Mouse (Mus musculus): ENCODE measurements at regions not wholly inside any gene's neighbourhood (a gene's known extent, or its start where the extent isn't known, plus 50 kb on each side); places are given as distances from the start of the nearest gene placed in this dataset.
A peak's percentile ranks its signal among the peaks of the same experiment; 100 is the strongest.

DNA sequence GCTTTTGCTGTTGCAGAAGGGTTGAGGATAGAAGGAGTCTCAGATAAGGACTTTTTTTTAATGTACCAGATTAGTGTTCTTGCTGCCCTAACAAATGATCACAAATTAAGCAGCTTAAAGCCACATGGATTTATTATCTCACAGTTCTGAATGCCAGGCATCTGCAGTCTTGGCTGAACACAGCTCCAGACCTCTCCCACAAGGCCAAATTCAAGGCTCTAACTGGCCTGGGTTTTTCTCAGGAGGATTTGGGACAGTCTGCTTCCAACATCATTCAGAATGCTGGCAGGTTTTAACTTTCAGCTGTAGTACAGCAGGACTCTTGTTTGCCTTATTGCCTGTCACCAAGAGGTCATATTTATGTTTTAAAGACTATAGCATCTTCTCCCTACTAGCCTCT lies 329.7 kb upstream of the Chrm2 start:
- no peak for DNase-seq

DNA sequence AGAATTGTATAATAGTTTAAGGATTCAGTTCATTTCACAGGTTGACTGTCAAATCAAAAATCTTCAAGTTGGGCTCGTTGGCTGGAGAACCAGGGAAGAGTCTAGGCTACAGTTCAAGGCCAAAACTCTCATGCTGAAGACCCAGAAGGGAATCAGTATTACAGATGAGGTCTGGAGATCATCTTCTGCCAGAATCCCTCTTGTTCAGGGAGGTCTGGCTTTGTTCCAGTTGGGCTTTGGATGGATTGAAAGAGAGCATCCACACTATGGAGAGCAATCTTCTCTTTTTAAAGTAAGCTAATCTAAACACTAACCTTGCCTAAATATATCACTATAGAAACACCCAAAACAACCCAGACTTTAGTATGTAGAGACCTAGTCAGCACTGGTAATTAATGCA lies 327.5 kb upstream of the Chrm2 start:
- DNase-seq = no peak

DNA sequence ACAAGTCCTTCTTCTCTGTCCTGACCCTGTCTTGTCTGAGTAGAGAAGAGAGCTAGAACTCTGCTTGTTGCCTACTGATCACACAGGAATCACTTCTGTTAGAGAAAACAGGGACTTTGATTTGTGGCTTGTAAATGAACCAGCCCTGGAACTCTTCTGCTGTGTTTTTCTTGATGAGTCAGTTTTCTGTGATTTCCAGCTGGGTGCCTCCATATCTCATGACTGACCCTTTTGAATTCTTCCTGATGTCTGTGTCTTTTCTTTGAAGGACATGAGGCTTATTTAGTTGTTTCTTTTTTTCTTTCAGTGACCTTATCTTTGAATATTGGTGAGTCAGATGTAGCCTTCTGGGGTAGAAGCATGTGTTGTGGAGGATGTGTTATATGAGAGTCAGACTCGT lies 323.0 kb upstream of the Chrm2 start:
- no peak for DNase-seq

DNA sequence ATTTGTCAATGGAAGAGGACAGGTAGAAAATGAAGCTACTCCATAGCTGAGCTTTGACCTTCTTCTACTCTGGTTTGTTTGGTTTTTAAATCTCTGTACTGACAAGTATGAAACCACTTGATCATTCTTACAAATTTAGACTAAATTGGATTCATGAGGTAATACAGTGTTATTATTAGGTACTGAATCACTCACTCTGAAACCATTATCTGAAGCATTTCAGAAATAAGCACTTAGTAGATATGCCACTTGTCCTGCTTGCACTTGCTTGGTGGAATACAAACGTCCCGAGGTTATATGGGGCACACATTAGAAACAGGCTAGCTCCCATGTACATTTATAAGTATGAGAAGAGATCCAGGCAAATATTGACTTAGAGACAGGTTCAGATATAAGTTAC lies 319.2 kb upstream of the Chrm2 start:
- no peak for DNase-seq

DNA sequence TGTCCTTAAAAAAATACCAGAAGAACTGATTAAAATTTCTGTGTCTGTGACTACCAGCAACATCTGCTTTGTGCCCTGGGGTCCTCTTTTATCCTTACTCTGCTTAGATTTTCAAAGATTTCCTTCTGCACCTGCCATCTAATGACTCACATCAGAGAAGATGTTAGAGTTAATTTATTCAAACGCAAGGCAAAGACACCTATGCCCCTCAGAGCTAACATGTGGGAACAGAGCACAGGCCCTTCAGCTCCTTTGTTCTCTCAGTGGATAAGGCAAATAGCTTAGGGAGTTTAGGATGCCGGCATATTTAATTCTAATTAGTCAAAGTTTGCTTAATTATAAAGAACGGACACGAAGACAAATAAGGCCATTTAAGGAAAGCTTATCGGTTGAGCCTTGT lies 308.3 kb upstream of the Chrm2 start:
- DNase-seq = no peak

GRCm38 (mm10) chr6:36093584-36093983 lies 294.3 kb upstream of the Chrm2 start:
- no peak for DNase-seq

DNA sequence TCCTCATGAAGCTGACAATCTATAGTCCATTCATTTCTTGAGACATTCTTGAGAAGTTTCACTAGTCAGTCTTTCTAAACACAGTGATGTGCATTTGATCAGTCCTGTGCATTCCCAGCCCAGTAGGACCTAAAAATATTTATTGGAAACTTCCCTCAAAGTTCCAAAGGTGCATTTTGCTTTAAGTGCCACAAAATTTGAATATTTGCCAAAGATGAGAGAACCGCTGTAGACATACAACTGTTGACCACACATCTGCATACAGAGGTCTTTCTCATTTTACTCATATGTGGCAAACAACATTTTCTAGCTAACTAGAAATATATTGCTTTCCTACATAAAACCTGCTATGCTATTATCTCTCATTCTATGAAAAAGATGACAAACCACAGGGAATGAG lies 293.8 kb upstream of the Chrm2 start:
- DNase-seq = no peak

GRCm38 (mm10) chr6:36097391-36097790 lies 290.5 kb upstream of the Chrm2 start:
- no peak for DNase-seq

GRCm38 (mm10) chr6:36098179-36098578 lies 289.7 kb upstream of the Chrm2 start:
- DNase-seq = no peak

- no peak for DNase-seq
Observed at GRCm38 (mm10) chr6:36108830-36109229, 279.1 kb upstream of the Chrm2 start.

DNA sequence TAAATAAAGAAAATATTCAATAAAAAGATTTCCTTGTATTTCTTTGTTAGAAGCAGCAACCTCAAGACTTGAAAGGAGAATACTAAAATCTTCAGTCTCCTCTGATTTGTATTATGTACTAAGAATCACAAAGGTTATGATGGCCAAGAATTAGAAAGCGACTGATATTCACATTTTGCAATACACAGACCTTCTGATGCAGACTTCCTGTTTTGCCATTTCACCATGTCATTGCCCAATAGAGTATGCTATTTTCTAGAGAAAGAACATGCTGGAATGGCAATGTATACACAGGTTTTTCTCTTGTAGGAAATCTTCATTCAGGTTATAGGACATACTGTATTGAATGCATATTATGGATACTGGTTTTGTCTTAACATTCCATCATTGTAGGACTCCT lies 250.7 kb upstream of the Chrm2 start:
- no peak for DNase-seq

GRCm38 (mm10) chr6:36147267-36147666 lies 240.6 kb upstream of the Chrm2 start:
- DNase-seq = no peak

DNA sequence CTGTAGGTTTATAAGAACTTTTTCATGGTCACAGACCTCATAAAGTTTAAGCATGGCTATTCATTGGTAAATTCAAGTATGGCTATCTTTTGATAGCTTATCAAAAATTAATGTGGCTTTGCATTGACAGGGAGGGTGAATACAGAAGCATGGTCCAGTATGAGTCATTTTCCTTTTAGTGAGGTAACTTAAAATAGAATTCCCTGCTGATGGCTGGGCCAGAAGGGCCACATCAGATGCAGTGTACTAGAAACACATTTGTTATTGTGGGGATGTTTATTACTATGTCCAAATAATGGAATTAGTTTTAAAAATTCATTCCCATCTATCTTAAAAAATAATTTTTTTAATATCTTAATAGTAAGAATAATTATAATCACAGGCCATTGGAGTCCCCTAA lies 213.4 kb upstream of the Chrm2 start:
- no peak for DNase-seq

- peak; percentile 65 for DNase-seq
Observed at GRCm38 (mm10) chr6:36175112-36175511, 212.8 kb upstream of the Chrm2 start.

DNA sequence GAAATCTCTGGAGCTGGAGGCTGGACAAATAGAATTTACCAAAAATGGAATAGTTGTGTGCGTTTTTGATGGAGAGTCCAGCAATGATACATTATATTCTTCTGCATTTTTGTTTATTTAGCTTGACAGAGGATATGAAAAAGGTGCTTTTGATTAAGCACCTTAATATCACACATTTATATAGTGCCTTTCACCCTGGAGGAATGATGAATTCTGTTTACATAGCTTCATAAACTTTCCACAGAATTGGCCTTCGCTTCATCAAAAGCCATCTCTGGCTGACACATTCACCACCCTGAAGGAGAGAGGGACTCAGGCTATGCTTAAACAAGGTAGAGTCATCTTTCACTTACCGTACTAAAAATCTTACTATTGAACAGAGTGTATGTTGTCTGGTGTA lies 208.0 kb upstream of the Chrm2 start:
- no peak for DNase-seq

DNA sequence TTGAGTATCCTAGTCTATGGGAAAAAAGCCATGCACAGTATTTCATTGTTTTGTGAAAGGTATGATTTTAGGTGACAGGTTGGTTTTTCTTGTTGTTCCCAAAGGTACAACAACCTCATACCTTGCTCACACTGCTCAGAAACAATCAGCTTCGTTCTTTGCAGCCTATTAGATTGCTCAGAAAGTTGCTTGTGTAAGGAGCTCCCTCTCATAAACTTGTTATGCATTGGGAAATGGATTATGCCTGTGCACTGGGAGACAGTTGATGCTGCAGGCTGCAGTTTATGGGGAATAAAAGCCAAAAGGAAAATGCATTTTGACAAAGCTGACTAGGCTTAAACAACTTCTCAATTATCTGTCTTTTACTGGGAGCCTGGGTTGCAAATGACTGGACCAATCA lies 205.2 kb upstream of the Chrm2 start:
- no peak for DNase-seq

DNA sequence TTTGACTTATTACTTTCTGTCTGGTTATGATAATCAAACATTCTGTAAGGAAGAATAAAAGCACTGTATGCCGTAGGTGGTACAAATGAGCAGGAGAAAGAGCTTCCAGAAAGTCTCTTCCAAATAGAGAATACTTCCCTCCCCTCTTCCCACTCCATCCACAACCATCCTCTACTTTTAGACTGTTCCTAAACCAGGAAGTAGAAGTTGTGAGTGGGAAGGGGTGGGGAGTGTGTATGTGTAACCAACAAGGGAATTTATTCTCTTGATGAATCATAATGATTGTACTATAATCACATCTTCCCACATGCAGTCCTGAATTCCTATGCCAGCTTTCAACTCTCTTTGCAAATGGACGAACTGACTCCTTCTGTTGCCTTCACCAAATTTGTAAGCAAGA lies 181.2 kb upstream of the Chrm2 start:
- no peak for DNase-seq

- DNase-seq = peak; percentile 4
Observed at GRCm38 (mm10) chr6:36221308-36221707, 166.6 kb upstream of the Chrm2 start.

DNA sequence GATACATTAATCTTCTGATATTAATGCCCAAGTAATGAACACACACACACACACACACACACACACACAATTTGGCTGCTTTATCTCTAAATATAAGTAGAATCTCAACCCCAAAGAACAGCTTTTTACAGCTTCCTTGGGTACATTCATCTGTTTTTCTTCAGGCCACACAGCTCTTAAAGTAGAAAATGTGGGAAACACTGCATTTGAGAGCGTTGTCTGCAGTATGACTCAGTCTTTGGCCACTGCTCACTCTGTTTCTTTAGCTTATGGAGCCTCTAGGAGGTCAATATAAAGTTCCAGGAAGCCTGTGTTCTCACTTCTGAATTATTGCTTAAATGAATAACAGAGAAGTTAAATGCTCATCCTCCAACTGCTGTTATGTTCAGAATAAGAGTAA lies 153.4 kb upstream of the Chrm2 start:
- no peak for DNase-seq

GRCm38 (mm10) chr6:36247027-36247426 lies 140.9 kb upstream of the Chrm2 start:
- DNase-seq = no peak

DNA sequence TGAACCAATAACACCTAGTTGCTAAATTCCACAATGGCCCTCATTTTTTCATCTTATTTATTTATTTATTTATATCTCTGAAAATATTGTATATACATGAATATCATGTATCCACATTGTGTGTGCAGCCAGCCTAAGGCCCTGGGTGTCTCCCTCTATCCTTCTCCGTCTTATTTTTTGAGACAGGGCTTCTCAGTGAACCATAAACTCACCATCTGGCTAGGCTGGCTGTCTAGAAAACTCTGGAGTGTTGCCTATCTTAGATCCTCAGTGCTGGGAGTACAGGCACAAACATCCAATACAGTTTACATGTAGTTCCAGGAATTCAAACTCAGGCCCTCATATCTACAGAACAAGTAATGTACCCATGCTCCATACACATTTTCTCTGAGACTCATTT lies 139.7 kb upstream of the Chrm2 start:
- no peak for DNase-seq

GRCm38 (mm10) chr6:36249047-36249446 lies 138.8 kb upstream of the Chrm2 start:
- DNase-seq = peak; percentile 41

DNA sequence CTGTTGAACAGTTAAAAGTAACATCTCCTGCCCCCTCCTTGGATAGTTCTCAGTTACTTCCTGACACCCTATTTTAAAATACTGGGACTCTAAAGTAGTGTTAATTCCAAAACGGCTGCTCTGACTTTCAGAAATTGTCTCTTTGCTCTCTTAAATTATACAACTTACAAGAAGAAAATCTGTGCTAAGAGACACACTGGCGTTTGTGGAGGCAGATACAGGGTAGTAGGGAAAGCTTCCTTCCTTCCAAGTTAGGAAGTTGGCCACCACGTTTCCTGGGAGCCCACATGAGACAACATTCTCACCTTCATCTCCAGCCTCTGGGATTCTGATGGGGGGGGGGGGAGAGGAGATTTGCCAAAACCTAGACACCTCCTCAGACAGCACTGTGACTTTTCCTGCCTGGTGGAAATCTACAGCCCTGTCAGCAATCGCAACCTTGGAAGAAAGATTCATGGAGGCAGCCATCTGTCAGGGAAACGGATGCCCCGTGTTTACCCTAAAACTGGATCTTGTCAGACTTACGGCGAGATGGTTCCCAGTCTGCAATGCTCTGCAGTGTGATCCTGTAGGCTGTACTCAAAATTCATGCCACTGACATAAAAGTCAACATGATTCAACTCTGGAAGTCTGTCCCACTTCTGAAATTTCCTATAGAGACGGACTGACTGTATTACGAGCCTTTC lies 121.0 kb upstream of the Chrm2 start:
- DNase-seq = no peak

GRCm38 (mm10) chr6:36286664-36287063 lies 101.2 kb upstream of the Chrm2 start:
- no peak for DNase-seq

- no peak for DNase-seq
Observed at GRCm38 (mm10) chr6:36313586-36313985, 74.3 kb upstream of the Chrm2 start.
